Mouse (Mus musculus) liver, embryonic 14.5 days (tissue): ENCODE data around the gene Ckmt2.
A peak's percentile ranks its signal among the peaks of the same experiment; 100 is the strongest.

Experiments used
- CTCF ChIP-seq: IDR thresholded peaks from 2 replicates; pipeline ENCODE4 v1.5.1; 2016; ENCODE audit warnings: antibody characterized with exemption, low read depth, control low read depth
- EP300 ChIP-seq: IDR thresholded peaks from 2 replicates; pipeline ENCODE4 v1.6.1; 2016; ENCODE audit warnings: antibody characterized with exemption, low read depth

DNA sequence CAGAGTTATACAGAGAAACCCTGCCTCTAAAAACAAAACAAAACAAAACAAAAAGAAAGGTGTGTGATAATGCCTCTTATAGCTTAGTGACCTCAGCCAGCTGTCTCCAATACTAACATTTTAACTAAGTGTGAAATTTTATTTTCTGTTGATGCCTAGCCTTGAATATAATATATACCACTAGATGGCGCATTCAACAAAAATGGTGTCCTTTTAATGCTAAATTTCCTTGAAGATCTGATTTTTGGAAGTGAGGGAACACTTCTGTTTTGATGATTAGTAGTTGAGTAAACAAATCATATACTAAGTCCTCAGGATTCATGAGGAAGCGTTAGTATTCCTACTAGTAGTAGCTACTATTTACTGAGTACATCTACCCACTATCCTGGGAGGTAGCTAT lies 67.2 kb downstream of the Ckmt2 start:
- TF ChIP-seq EP300 (no peak), CTCF (peak; percentile 53)
